Mouse (Mus musculus): ENCODE results near the gene Olfr1170. TPM values are rescaled to one million over a fixed set of nuclear protein-coding genes. Genes with fewer than 3 reads are reported as not detected.

Gene Olfr1170
- not detected in 2 replicates for total RNA-seq (2014; fragmentation: Nextera tagmentation)
- total RNA-seq (2017): not detected in 2 replicates

DNA sequence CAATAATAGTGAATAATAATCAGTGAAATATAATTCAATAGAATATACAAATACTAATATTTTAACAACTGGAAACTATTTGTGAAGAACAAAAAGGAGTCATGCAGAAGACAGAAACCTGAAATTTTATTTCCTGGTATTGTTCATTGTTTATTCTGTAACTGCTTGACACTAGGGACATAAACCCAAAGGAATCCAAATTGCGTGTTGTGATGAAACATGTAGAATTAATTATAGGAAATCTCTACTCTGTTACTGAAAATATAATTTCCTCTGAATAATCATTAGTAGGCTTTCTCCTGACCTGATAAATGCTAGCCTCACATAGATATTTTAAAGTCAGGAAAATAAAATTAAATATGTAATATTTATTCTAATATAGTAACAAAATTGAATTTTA is at the start of gene Olfr1170:
TSS of gene Olfr1170 (minus strand) at position 101 of the 400 bp plus-strand sequence.
- ATAC-seq (replicated peaks; ENCODE audit: low FRiP score, low TSS enrichment, poor library complexity, severe bottlenecking): no peak

DNA sequence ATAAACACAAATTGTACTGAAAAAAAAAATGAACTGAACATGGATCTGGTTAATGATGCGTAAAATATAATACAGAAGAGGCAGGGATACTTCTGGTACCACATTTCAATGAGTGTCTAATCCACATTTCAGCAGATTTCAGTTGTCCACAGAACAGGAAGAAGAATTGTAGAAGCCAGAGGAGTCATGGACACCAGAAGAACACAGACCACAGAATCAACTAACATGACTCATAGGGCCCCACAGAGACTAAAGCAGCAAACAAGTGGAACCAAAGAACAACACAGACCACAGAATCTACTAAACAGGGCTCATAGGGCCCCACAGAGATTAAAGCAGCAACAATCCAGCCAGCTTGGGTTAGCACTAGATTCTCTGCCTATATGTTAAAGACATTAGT is 7.3 kb downstream of the Olfr1170 start:
- ATAC-seq (replicated peaks; ENCODE audit: low FRiP score, low TSS enrichment, poor library complexity, severe bottlenecking): no peak

- no peak for ATAC-seq (replicated peaks; ENCODE audit: low FRiP score, low TSS enrichment, poor library complexity, severe bottlenecking)
Measured at GRCm38 (mm10) chr2:88181580-88181979, 46.6 kb downstream of the Olfr1170 start, which contains the start of gene Olfr1168. Gene Olfr1168, plus strand, starts transcription at chr2:88181880.

Other genes starting within 250 kb of the Olfr1170 start
- not detected in 2 replicates for gene Olfr1158, start 238.2 kb downstream of the Olfr1170 start, total RNA-seq (2014; fragmentation: Nextera tagmentation)
- gene Olfr1158, start 238.2 kb downstream of the Olfr1170 start, total RNA-seq (2017): not detected in 2 replicates
- not detected in 2 replicates for gene Olfr1160, start 220.1 kb downstream of the Olfr1170 start, total RNA-seq (2014; fragmentation: Nextera tagmentation)
- not detected in 2 replicates for gene Olfr1160, start 220.1 kb downstream of the Olfr1170 start, total RNA-seq (2017)
- gene Olfr1161, start 205.6 kb downstream of the Olfr1170 start, total RNA-seq (2014; fragmentation: Nextera tagmentation): not detected in 2 replicates
- gene Olfr1161, start 205.6 kb downstream of the Olfr1170 start, total RNA-seq (2017): not detected in 2 replicates
- gene Olfr73, start 190.6 kb downstream of the Olfr1170 start, total RNA-seq (2014; fragmentation: Nextera tagmentation): not detected in 2 replicates
- gene Olfr73, start 190.6 kb downstream of the Olfr1170 start, total RNA-seq (2017): not detected in 2 replicates
- gene Olfr1162, start 177.2 kb downstream of the Olfr1170 start, total RNA-seq (2014; fragmentation: Nextera tagmentation): not detected in 2 replicates
- gene Olfr1162, start 177.2 kb downstream of the Olfr1170 start, total RNA-seq (2017): not detected in 2 replicates
- not detected in 2 replicates for gene Olfr1163, start 156.5 kb downstream of the Olfr1170 start, total RNA-seq (2014; fragmentation: Nextera tagmentation)
- gene Olfr1163, start 156.5 kb downstream of the Olfr1170 start, total RNA-seq (2017): not detected in 2 replicates
- not detected in 2 replicates for gene Olfr1164, start 134.4 kb downstream of the Olfr1170 start, total RNA-seq (2014; fragmentation: Nextera tagmentation)
- not detected in 2 replicates for gene Olfr1164, start 134.4 kb downstream of the Olfr1170 start, total RNA-seq (2017)
- gene Olfr1166, start 100.1 kb downstream of the Olfr1170 start, total RNA-seq (2014; fragmentation: Nextera tagmentation): not detected in 2 replicates
- gene Olfr1166, start 100.1 kb downstream of the Olfr1170 start, total RNA-seq (2017): not detected in 2 replicates
- gene Olfr1167, start 73.1 kb downstream of the Olfr1170 start, total RNA-seq (2014; fragmentation: Nextera tagmentation): not detected in 2 replicates
- not detected in 2 replicates for gene Olfr1167, start 73.1 kb downstream of the Olfr1170 start, total RNA-seq (2017)
- not detected in 2 replicates for gene Olfr1168, start 46.5 kb downstream of the Olfr1170 start, total RNA-seq (2014; fragmentation: Nextera tagmentation)
- not detected in 2 replicates for gene Olfr1168, start 46.5 kb downstream of the Olfr1170 start, total RNA-seq (2017)
- not detected in 2 replicates for gene Olfr1173, start 51.5 kb upstream of the Olfr1170 start, total RNA-seq (2014; fragmentation: Nextera tagmentation)
- gene Olfr1173, start 51.5 kb upstream of the Olfr1170 start, total RNA-seq (2017): 0.28 TPM in 1 of 2 replicates, not detected in the other
- not detected in 2 replicates for gene Olfr1174-ps, start 86.8 kb upstream of the Olfr1170 start, total RNA-seq (2014; fragmentation: Nextera tagmentation)
- not detected in 2 replicates for gene Olfr1174-ps, start 86.8 kb upstream of the Olfr1170 start, total RNA-seq (2017)
- gene Olfr1175-ps, start 98.9 kb upstream of the Olfr1170 start, total RNA-seq (2014; fragmentation: Nextera tagmentation): not detected in 2 replicates
- gene Olfr1175-ps, start 98.9 kb upstream of the Olfr1170 start, total RNA-seq (2017): not detected in 2 replicates
- not detected in 2 replicates for gene Olfr1176, start 108.4 kb upstream of the Olfr1170 start, total RNA-seq (2014; fragmentation: Nextera tagmentation)
- gene Olfr1176, start 108.4 kb upstream of the Olfr1170 start, total RNA-seq (2017): not detected in 2 replicates
- not detected in 2 replicates for gene Olfr1177-ps, start 118.2 kb upstream of the Olfr1170 start, total RNA-seq (2014; fragmentation: Nextera tagmentation)
- gene Olfr1177-ps, start 118.2 kb upstream of the Olfr1170 start, total RNA-seq (2017): not detected in 2 replicates
- gene Olfr1178, start 158.7 kb upstream of the Olfr1170 start, total RNA-seq (2014; fragmentation: Nextera tagmentation): not detected in 2 replicates
- gene Olfr1178, start 158.7 kb upstream of the Olfr1170 start, total RNA-seq (2017): not detected in 2 replicates
- gene Olfr1179, start 178.1 kb upstream of the Olfr1170 start, total RNA-seq (2014; fragmentation: Nextera tagmentation): not detected in 2 replicates
- gene Olfr1179, start 178.1 kb upstream of the Olfr1170 start, total RNA-seq (2017): not detected in 2 replicates
- gene Olfr1180, start 190.8 kb upstream of the Olfr1170 start, total RNA-seq (2014; fragmentation: Nextera tagmentation): not detected in 2 replicates
- not detected in 2 replicates for gene Olfr1180, start 190.8 kb upstream of the Olfr1170 start, total RNA-seq (2017)
- not detected in 2 replicates for gene Olfr1181, start 197.8 kb upstream of the Olfr1170 start, total RNA-seq (2014; fragmentation: Nextera tagmentation)
- gene Olfr1181, start 197.8 kb upstream of the Olfr1170 start, total RNA-seq (2017): not detected in 2 replicates
- not detected in 2 replicates for gene Gm13757, start 220.8 kb upstream of the Olfr1170 start, total RNA-seq (2014; fragmentation: Nextera tagmentation)
- not detected in 2 replicates for gene Gm13757, start 220.8 kb upstream of the Olfr1170 start, total RNA-seq (2017)
- gene Olfr1183, start 226.5 kb upstream of the Olfr1170 start, total RNA-seq (2014; fragmentation: Nextera tagmentation): not detected in 2 replicates
- gene Olfr1183, start 226.5 kb upstream of the Olfr1170 start, total RNA-seq (2017): not detected in 2 replicates

All from megakaryocyte-erythroid progenitor cell, adult 5-6 weeks (primary cell).